Mouse (Mus musculus) limb, embryonic 11.5 days (tissue): Measurements from ENCODE around the gene Ank. TPM values are rescaled to one million over a fixed set of nuclear protein-coding genes. Genes with fewer than 3 reads are reported as not detected.
"Not testable (repeated sequence)": the region's sequence is repeated elsewhere in the genome, so short reads cannot be mapped to it uniquely, and the experiment has no call there.

Source experiments
- ATAC-seq: fragments of 200-750 bp; cut with Nextera tagmentation; 2 replicates; pipeline ENCODE4 v1.8.0; 2017; ENCODE audit warnings: low read depth; ENCODE audit not compliant: insufficient number of reproducible peaks, low FRiP score, low TSS enrichment
- DNase-seq: peaks from one replicate; pipeline ENCODE4 v3.0.0-alpha.2; 2015; ENCODE audit warnings: low spot score
- H3K27ac ChIP-seq: fragments of 300-500 bp; sonication (generic); replicated peaks from 2 replicates; pipeline ENCODE4 v1.5.1; 2014; ENCODE audit warnings: low read depth, mild to moderate bottlenecking, low read length
- H3K27me3 ChIP-seq: fragments of 300-500 bp; sonication (generic); 2 replicates; pipeline ENCODE4 v1.6.1; 2014; ENCODE audit warnings: mild to moderate bottlenecking, low read length, mixed read lengths; ENCODE audit not compliant: control insufficient read depth, insufficient read depth
- H3K36me3 ChIP-seq: fragments of 300-500 bp; sonication (generic); 2 replicates; pipeline ENCODE4 v1.6.1; 2014; ENCODE audit warnings: mild to moderate bottlenecking, low read length, moderate library complexity, mixed read lengths; ENCODE audit not compliant: control insufficient read depth, insufficient read depth
- H3K4me1 ChIP-seq: fragments of 300-500 bp; sonication (generic); 2 replicates; pipeline ENCODE4 v1.6.1; 2014; ENCODE audit warnings: low read length, mixed read lengths; ENCODE audit not compliant: control insufficient read depth, insufficient read depth
- H3K4me2 ChIP-seq: fragments of 300-500 bp; sonication (generic); 2 replicates; pipeline ENCODE4 v1.6.1; 2014; ENCODE audit warnings: low read depth, mild to moderate bottlenecking, moderate library complexity; ENCODE audit not compliant: severe bottlenecking
- H3K4me3 ChIP-seq: fragments of 300-500 bp; sonication (generic); 2 replicates; pipeline ENCODE4 v1.5.1; 2014; ENCODE audit warnings: low read depth, low read length
- H3K9ac ChIP-seq: fragments of 300-500 bp; sonication (generic); 2 replicates; pipeline ENCODE4 v1.6.1; 2014; ENCODE audit warnings: mild to moderate bottlenecking, low read length
- H3K9me3 ChIP-seq: fragments of 300-500 bp; sonication (generic); 2 replicates; pipeline ENCODE4 v1.6.1; 2016; ENCODE audit warnings: low read length; ENCODE audit not compliant: control insufficient read depth
- WGBS: fragments of 180-500 bp; shearing (Covaris S2); extraction: QIAGEN DNeasy Blood & Tissue Kit; methylation state at CpG from one replicate; pipeline ENCODE4 v1.1.7; 2014; 5-methylcytosine and 5-hydroxymethylcytosine counted together
- polyA plus RNA-seq: library from polyadenylated mRNA; unstranded; fragments of >200 nt; fragmentation: Nextera tagmentation; extraction: Ambion mirVana; gene quantifications from 2 replicates; pipeline ENCODE4 v1.2.1, GENCODE M21; 2014

The Ank gene
- polyA plus RNA-seq, 1 experiment from 2014 or later, result 2.9 TPM

GRCm38 (mm10) chr15:27441053-27441452 is 25.4 kb upstream of the Ank start:
- H3K4me1 ChIP-seq, result no peaks in the 10 kb centered on the region
- H3K36me3 ChIP-seq, result no peaks in the 10 kb centered on the region
- no peaks in the 10 kb centered on the region for H3K27me3 ChIP-seq
- no peak overlapping the region for H3K4me2 ChIP-seq
- H3K9me3 ChIP-seq, result no peaks in the 10 kb centered on the region
- H3K4me3 ChIP-seq, result no peak overlapping the region
- H3K27ac ChIP-seq, result no peak overlapping the region
- ATAC-seq, result no peak
- no peak overlapping the region for H3K9ac ChIP-seq
- DNase-seq, result no peak
- WGBS, result 89% methylated on average over 7 of the region's 7 CpGs

DNA sequence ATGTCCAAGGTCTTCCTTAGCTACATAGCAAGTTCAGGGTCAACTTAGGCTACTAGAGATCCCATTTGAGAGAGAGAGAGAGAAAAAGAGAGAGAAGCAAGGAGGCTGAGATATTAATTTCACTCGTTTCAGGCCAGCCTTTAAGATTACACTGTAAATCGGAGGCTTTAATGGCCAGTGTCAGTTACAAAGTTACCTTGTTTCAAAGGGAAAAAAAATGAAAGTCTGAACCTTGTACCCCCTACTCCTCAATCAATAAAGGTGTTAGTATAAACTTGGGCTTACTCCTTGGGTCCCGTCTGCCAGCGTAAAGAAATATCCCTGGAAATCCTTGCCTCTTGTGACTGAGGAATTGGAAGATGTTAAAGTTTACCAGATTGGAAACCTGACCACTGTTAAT is 24.9 kb upstream of the Ank start:
- ATAC-seq (no peak), DNase-seq (no peak)
- 73% methylated on average over 4 of the region's 4 CpGs for WGBS
- no peak overlapping the region for H3K27ac ChIP-seq
- no peak overlapping the region for H3K9ac ChIP-seq
- no peaks in the 10 kb centered on the region for H3K27me3 ChIP-seq
- H3K4me1 ChIP-seq, result no peaks in the 10 kb centered on the region
- no peak overlapping the region for H3K4me3 ChIP-seq
- no peaks in the 10 kb centered on the region for H3K9me3 ChIP-seq
- H3K4me2 ChIP-seq, result no peak overlapping the region
- H3K36me3 ChIP-seq, result no peaks in the 10 kb centered on the region

DNA sequence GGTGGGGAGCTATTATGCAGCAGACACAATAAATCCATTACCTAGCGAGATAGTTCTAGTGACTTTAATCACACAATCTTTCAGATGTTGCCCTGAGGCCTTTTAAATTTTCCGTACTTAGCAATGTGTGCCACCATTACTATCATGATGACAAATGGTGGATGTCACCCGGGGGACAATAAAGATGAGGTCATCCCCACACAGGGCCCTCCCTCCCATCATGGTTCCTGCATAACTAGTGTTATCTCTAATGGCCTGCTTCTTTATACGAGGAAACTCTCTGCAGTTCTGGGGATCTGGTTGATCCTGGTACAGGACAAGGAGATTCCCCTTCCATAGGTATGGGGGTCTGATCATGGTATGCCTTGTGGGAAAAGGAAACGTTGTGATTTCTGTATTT is 24.5 kb upstream of the Ank start:
- WGBS, result 45% methylated on average over 5 of the region's 5 CpGs
- no peak overlapping the region for H3K4me2 ChIP-seq
- H3K4me1 ChIP-seq, result no peaks in the 10 kb centered on the region
- H3K4me3 ChIP-seq, result no peak overlapping the region
- DNase-seq, result no peak
- H3K36me3 ChIP-seq, result no peaks in the 10 kb centered on the region
- H3K9ac ChIP-seq, result no peak overlapping the region
- no peaks in the 10 kb centered on the region for H3K27me3 ChIP-seq
- no peak for ATAC-seq
- H3K27ac ChIP-seq, result no peak overlapping the region
- H3K9me3 ChIP-seq, result no peaks in the 10 kb centered on the region

- no peak for ATAC-seq
- 81% methylated on average over 9 of the region's 9 CpGs for WGBS
These were observed 21.6 kb upstream of the Ank start for GRCm38 (mm10) chr15:27444772-27445347.

GRCm38 (mm10) chr15:27450689-27451088 is 15.8 kb upstream of the Ank start:
- WGBS, result 79% methylated on average over 5 of the region's 5 CpGs
- Histone ChIP-seq H3K27me3 (no peaks in the 10 kb centered on the region), H3K9me3 (no peaks in the 10 kb centered on the region), H3K4me2 (no peak overlapping the region), H3K36me3 (no peaks in the 10 kb centered on the region), H3K9ac (no peak overlapping the region), H3K27ac (no peak overlapping the region), H3K4me3 (no peak overlapping the region), H3K4me1 (no peaks in the 10 kb centered on the region)
- ATAC-seq, result no peak
- no peak for DNase-seq

More at GRCm38 (mm10) chr15:27444772-27445347, 21.6 kb upstream of the Ank start:
- Histone ChIP-seq H3K9ac (no peak overlapping the region), H3K4me3 (no peak overlapping the region), H3K36me3 (no peaks in the 10 kb centered on the region), H3K4me2 (no peak overlapping the region), H3K4me1 (no peaks in the 10 kb centered on the region), H3K27me3 (no peaks in the 10 kb centered on the region), H3K27ac (no peak overlapping the region), H3K9me3 (no peaks in the 10 kb centered on the region)
- no peak for DNase-seq

- 72% methylated on average over 3 of the region's 3 CpGs for WGBS
- Histone ChIP-seq H3K36me3 (no peaks in the 10 kb centered on the region), H3K27me3 (no peaks in the 10 kb centered on the region), H3K4me1 (no peaks in the 10 kb centered on the region), H3K9ac (no peak overlapping the region), H3K9me3 (no peaks in the 10 kb centered on the region), H3K4me3 (no peak overlapping the region), H3K27ac (no peak overlapping the region), H3K4me2 (no peak overlapping the region)
- ATAC-seq, result no peak
- no peak for DNase-seq
These were observed 14.7 kb upstream of the Ank start for GRCm38 (mm10) chr15:27451760-27452159.

GRCm38 (mm10) chr15:27452496-27452895 is 14.0 kb upstream of the Ank start:
- WGBS, result 38% methylated on average over 9 of the region's 9 CpGs

DNA sequence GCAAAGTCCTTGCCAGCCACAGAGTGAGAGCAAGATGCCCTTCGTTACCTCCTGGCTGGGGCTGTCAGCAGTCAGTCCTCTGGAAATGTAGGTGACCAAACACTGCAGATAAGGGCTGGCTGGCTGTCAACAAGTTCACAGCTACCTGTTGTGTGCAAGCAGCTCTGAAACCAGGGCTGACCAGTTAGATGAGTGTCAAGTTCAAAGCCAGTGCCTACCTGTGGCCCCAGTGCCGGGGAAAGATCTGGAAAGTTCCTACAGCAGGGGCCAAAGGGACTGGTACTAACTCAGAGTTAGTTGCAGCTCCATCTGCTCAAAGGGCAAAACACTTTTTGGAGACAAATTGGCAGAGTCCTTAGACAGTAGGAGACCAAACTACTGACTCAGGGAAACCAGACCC is 9.5 kb upstream of the Ank start:
- H3K4me2 ChIP-seq, result no peak overlapping the region
- no peak for DNase-seq
- ATAC-seq, result no peak
- no peak overlapping the region for H3K4me3 ChIP-seq
- no peak overlapping the region for H3K9ac ChIP-seq
- H3K4me1 ChIP-seq, result no peaks in the 10 kb centered on the region
- H3K27me3 ChIP-seq, result no peaks in the 10 kb centered on the region
- no peak overlapping the region for H3K27ac ChIP-seq
- no peaks in the 10 kb centered on the region for H3K9me3 ChIP-seq
- H3K36me3 ChIP-seq, result no peaks in the 10 kb centered on the region
- 84% methylated on average over 2 of the region's 2 CpGs for WGBS

More at GRCm38 (mm10) chr15:27452496-27452895, 14.0 kb upstream of the Ank start:
- Histone ChIP-seq H3K36me3 (no peaks in the 10 kb centered on the region), H3K4me1 (no peaks in the 10 kb centered on the region), H3K27ac (no peak overlapping the region), H3K9ac (no peak overlapping the region), H3K4me3 (no peak overlapping the region), H3K9me3 (no peaks in the 10 kb centered on the region), H3K27me3 (no peaks in the 10 kb centered on the region), H3K4me2 (no peak overlapping the region)
- no peak for DNase-seq
- no peak for ATAC-seq

DNA sequence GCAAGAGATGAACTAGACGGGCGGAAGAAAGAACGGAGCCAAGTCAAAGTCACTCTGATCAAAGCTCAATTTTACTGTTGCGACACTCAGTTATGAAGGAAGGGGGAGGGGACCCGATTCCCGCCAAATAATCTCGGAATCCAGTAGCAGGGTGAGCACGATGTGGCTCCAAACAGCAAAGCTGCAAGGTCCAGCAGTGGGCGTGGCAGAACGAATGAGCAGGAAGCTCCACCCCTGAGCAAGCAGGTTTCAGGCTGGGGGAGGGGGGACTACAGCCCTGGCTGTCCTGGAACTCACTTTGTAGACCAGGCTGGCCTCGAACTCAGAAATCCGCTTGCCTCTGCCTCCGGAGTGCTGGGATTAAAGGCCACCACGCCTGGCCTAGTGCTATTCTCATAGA is 6.7 kb upstream of the Ank start:
- 53% methylated on average over 14 of the region's 14 CpGs for WGBS
- H3K27ac ChIP-seq, H3K4me3 ChIP-seq, DNase-seq, H3K4me1 ChIP-seq, H3K4me2 ChIP-seq, ATAC-seq, H3K9me3 ChIP-seq, H3K27me3 ChIP-seq, H3K36me3 ChIP-seq, H3K9ac ChIP-seq: not testable (repeated sequence)
